Mouse (Mus musculus) midbrain, embryonic 11.5 days (tissue): Measurements from ENCODE around the gene Olfr1138. TPM values are rescaled to one million over a fixed set of nuclear protein-coding genes. Genes with fewer than 3 reads are reported as not detected.

ENCODE experiments used
- ATAC-seq: fragments of 200-750 bp; cut with Nextera tagmentation; 2 replicates; pipeline ENCODE4 v1.8.0; 2017; ENCODE audit warnings: moderate TSS enrichment, moderate library complexity; ENCODE audit not compliant: low FRiP score
- DNase-seq: peaks from one replicate; pipeline ENCODE4 v3.0.0; 2015; ENCODE audit warnings: low spot score; ENCODE audit errors: missing footprints
- H3K27ac ChIP-seq: fragments of 300-500 bp; sonication (generic); 2 replicates; pipeline ENCODE4 v1.5.1; 2014; ENCODE audit warnings: low read depth, low read length
- H3K27me3 ChIP-seq: fragments of 300-500 bp; sonication (generic); 2 replicates; pipeline ENCODE4 v1.6.1; 2014; ENCODE audit warnings: mild to moderate bottlenecking, low read length, moderate library complexity, mixed read lengths; ENCODE audit not compliant: control insufficient read depth, insufficient read depth
- H3K36me3 ChIP-seq: fragments of 300-500 bp; sonication (generic); 2 replicates; pipeline ENCODE4 v1.6.1; 2014; ENCODE audit warnings: mild to moderate bottlenecking, low read length, moderate library complexity, mixed read lengths; ENCODE audit not compliant: control insufficient read depth, insufficient read depth
- H3K4me1 ChIP-seq: fragments of 300-500 bp; sonication (generic); 2 replicates; pipeline ENCODE4 v1.6.1; 2014; ENCODE audit warnings: low read length; ENCODE audit not compliant: control insufficient read depth, insufficient read depth
- H3K4me2 ChIP-seq: fragments of 300-500 bp; sonication (generic); 2 replicates; pipeline ENCODE4 v1.6.1; 2014; ENCODE audit warnings: mild to moderate bottlenecking, moderate library complexity
- H3K4me3 ChIP-seq: fragments of 300-500 bp; sonication (generic); 2 replicates; pipeline ENCODE4 v1.5.1; 2014; ENCODE audit warnings: low read depth, low read length
- H3K9ac ChIP-seq: fragments of 300-500 bp; sonication (generic); 2 replicates; pipeline ENCODE4 v1.6.1; 2014; ENCODE audit warnings: low read length
- H3K9me3 ChIP-seq: fragments of 300-500 bp; sonication (generic); 2 replicates; pipeline ENCODE4 v1.6.1; 2016; ENCODE audit warnings: low read length; ENCODE audit not compliant: control insufficient read depth
- WGBS: fragments of 180-500 bp; shearing (Covaris S2); extraction: QIAGEN DNeasy Blood & Tissue Kit; methylation state at CpG from one replicate; pipeline ENCODE4 v1.1.7; 2014; 5-methylcytosine and 5-hydroxymethylcytosine counted together
- polyA plus RNA-seq: library from polyadenylated mRNA; unstranded; fragments of >200 nt; fragmentation: Nextera tagmentation; extraction: Ambion mirVana; gene quantifications from 2 replicates; pipeline ENCODE4 v1.2.1, GENCODE M21; 2014

The Olfr1138 gene
- polyA plus RNA-seq, result not detected in 2 replicates

DNA sequence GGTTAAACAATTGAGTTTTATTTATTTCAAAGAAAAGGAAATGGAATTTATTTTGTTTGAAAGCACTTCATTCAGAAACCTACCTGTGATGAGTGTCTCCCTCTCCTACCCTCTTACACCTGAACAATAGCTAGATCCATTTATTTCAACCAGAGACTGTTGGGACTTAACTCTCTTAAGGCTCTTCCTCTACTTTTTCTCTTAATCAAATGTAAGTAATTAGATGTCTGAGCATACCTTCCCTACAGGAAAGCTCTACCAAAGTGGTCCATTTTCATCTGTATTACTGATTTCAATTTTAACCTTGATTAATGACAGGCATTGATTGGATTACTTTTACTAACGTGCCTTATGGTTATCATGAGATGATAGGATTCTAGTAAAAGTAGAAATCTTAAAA lies at the start of gene Olfr1138:
Gene Olfr1138, minus strand, starts transcription at position 101 of the 400 bp plus-strand sequence.
- Histone ChIP-seq H3K9me3 (no peaks in the 10 kb centered on the region), H3K36me3 (no peaks in the 10 kb centered on the region), H3K27ac (no peak within 1 kb of the TSS), H3K27me3 (no peaks in the 10 kb centered on the region), H3K9ac (no peak within 1 kb of the TSS), H3K4me2 (no peak within 1 kb of the TSS), H3K4me3 (no peak within 1 kb of the TSS), H3K4me1 (no peaks in the 10 kb centered on the region)
- no peak for DNase-seq
- WGBS, result 84% methylated on average over 1 of the region's 1 CpGs
- ATAC-seq, result no peak

DNA sequence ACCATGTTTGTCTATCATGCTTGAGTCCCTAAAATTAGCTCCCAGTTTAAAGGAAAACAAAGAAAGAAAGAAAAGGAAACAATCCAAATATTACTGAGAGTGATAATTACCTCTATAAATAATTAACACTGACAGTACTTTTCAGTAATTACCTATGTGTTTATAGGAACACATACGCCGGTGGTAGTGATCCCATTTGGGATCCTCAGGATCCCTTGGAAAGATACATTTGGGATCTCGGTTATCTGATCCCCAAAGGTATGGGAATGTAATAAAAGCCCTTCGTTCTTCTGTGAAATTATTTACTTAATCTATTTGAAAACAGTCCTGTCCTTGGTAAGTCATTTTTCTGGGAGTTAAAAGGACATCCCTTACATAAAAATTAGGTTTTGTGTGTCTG lies 39.4 kb upstream of the Olfr1138 start, which contains the start of gene Olfr152:
Gene Olfr152, plus strand, starts transcription at position 301 of the 400 bp plus-strand sequence.
- Histone ChIP-seq H3K27me3 (no peaks in the 10 kb centered on the region), H3K4me3 (no peak within 1 kb of the TSS), H3K27ac (no peak within 1 kb of the TSS), H3K9me3 (no peaks in the 10 kb centered on the region), H3K4me1 (no peaks in the 10 kb centered on the region), H3K9ac (no peak within 1 kb of the TSS), H3K4me2 (no peak within 1 kb of the TSS), H3K36me3 (no peaks in the 10 kb centered on the region)
- DNase-seq, result no peak
- no peak for ATAC-seq
- WGBS, result 81% methylated on average over 4 of the region's 4 CpGs

DNA sequence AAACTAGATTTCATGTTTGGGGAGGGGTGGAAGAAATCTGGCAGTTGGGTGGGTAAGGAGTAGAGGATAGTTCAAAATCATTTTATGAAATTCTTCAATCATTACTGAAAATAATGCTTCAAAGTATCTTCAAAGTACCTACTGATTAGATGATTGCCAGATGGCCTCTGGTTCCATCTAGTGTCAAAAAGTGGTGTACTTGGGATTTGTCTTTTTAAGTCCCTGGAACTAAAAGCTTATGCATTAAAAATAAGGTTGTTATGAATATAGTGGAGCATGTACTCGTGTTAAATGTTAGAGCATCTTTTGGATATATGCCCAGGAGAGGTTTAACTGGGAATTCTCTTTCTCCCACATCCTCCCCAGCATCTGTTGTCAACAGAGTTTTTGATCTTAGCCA lies 36.4 kb upstream of the Olfr1138 start:
- Histone ChIP-seq H3K9me3 (no peaks in the 10 kb centered on the region), H3K27me3 (no peaks in the 10 kb centered on the region), H3K36me3 (no peaks in the 10 kb centered on the region), H3K9ac (no peak overlapping the region), H3K27ac (no peak overlapping the region), H3K4me1 (no peaks in the 10 kb centered on the region), H3K4me2 (no peak overlapping the region), H3K4me3 (no peak overlapping the region)
- DNase-seq (no peak), ATAC-seq (no peak)
- WGBS, result 63% methylated on average over 1 of the region's 1 CpGs

DNA sequence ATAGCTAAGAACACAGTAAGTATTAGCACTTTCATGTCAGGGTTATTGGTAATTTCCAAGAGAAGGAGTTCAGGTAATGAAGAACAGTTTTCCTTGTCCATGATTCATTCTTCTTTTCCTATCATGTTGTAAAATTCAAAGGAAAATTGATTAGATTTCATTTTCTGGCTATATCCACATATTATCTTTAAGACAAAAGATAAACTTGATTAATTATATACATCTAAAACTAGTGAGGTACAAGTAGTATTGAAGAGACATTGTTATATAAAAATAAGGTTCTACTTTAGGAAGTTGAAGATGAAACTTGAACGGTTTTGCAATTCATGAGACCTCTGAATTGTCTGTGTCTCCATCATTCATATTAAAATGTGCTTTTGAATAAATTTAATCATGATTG lies 14.1 kb upstream of the Olfr1138 start, which contains the start of gene Olfr1141:
Gene Olfr1141, minus strand, starts transcription at position 101 of the 400 bp plus-strand sequence.
- no peak for ATAC-seq
- H3K9me3 ChIP-seq, result no peaks in the 10 kb centered on the region
- 88% methylated on average over 1 of the region's 1 CpGs for WGBS
- no peaks in the 10 kb centered on the region for H3K27me3 ChIP-seq
- DNase-seq, result no peak
- H3K4me1 ChIP-seq, result no peaks in the 10 kb centered on the region
- no peaks in the 10 kb centered on the region for H3K36me3 ChIP-seq
- H3K4me3 ChIP-seq, result no peak within 1 kb of the TSS
- no peak within 1 kb of the TSS for H3K27ac ChIP-seq
- H3K4me2 ChIP-seq, result no peak within 1 kb of the TSS
- H3K9ac ChIP-seq, result no peak within 1 kb of the TSS

DNA sequence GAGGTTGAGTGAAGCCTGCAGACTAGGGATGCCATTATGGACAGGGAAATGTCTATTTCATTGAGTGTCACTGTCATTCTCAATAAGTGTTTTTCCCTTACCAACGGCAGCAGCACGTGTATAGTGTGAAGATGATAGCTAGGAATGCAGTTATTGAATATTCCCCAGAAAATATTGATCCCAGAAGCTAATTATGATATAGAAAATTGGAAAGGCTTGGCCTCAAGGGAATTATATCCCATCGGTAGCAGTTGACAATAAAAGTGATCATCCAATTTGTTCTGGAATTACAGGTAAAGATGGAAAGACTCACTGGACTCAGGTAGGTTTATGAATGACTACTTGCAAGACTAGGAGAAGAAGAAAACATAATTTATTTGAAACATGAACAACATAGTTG lies 3.7 kb upstream of the Olfr1138 start, which contains the start of gene Olfr1140:
Gene Olfr1140, plus strand, starts transcription at position 301 of the 400 bp plus-strand sequence.
- ATAC-seq (no peak), DNase-seq (no peak)
- Histone ChIP-seq H3K4me2 (no peak within 1 kb of the TSS), H3K27ac (no peak within 1 kb of the TSS), H3K4me3 (no peak within 1 kb of the TSS), H3K4me1 (no peaks in the 10 kb centered on the region), H3K36me3 (no peaks in the 10 kb centered on the region), H3K9ac (no peak within 1 kb of the TSS), H3K27me3 (no peaks in the 10 kb centered on the region), H3K9me3 (no peaks in the 10 kb centered on the region)
- 73% methylated on average over 3 of the region's 3 CpGs for WGBS

DNA sequence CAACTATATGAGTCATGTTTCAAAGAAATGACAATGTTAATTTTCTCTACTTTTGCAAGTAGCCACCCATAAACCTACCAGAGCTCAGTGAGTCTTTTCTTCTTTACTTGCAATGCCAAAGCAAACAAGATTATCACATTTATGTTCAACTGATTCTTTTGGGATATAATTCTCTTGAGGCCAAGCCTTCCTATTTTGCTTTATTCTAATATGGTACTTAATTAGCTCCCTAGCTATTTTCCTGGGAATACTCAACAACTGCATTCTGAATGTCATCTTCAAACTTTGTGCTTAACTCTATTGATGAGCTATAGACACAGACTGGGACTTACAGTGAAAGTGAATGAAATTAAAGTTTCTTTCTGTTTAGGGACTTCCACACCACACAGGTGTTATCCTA lies 26.7 kb downstream of the Olfr1138 start, which contains the start of gene Olfr1137:
Gene Olfr1137, minus strand, starts transcription at position 101 of the 400 bp plus-strand sequence.
- Histone ChIP-seq H3K9me3 (no peaks in the 10 kb centered on the region), H3K9ac (no peak within 1 kb of the TSS), H3K4me2 (no peak within 1 kb of the TSS), H3K27ac (no peak within 1 kb of the TSS), H3K4me3 (no peak within 1 kb of the TSS), H3K36me3 (no peaks in the 10 kb centered on the region), H3K4me1 (no peaks in the 10 kb centered on the region), H3K27me3 (no peaks in the 10 kb centered on the region)
- DNase-seq (no peak), ATAC-seq (no peak)

DNA sequence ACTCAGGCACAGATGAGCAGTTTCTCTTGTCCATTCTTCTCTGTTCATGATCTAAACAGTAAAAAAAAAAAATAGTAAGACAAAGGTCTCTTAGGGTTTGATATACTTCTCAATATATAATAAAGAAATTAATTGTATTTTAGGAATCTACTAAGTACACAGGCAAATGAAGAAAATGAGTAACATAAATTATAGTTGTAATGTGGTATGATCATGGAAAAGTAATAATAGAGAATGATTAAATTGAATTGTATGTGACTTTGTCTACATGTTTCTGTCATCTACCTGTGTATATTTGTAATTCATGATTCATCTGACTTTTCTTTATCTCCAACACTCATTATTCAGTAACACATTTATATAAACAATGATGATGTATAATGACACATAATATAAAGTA lies 45.9 kb downstream of the Olfr1138 start, which contains the start of gene Olfr1136:
Gene Olfr1136, minus strand, starts transcription at position 101 of the 400 bp plus-strand sequence.
- no peaks in the 10 kb centered on the region for H3K4me1 ChIP-seq
- no peaks in the 10 kb centered on the region for H3K9me3 ChIP-seq
- no peak within 1 kb of the TSS for H3K27ac ChIP-seq
- ATAC-seq, result no peak
- no peaks in the 10 kb centered on the region for H3K36me3 ChIP-seq
- no peak within 1 kb of the TSS for H3K9ac ChIP-seq
- H3K4me2 ChIP-seq, result no peak within 1 kb of the TSS
- H3K27me3 ChIP-seq, result no peaks in the 10 kb centered on the region
- H3K4me3 ChIP-seq, result no peak within 1 kb of the TSS
- DNase-seq, result no peak

Other genes starting within 250 kb of the Olfr1138 start
- gene Pramel7, start 242.9 kb downstream of the Olfr1138 start, polyA plus RNA-seq, result not detected in 2 replicates
- gene Pramel6, start 233.4 kb downstream of the Olfr1138 start, polyA plus RNA-seq, result not detected in 2 replicates
- gene Olfr153, start 208.2 kb downstream of the Olfr1138 start, polyA plus RNA-seq, result not detected in 2 replicates
- not detected in 2 replicates for gene Olfr1128, start 194.4 kb downstream of the Olfr1138 start, polyA plus RNA-seq
- gene Olfr1129, start 166.1 kb downstream of the Olfr1138 start, polyA plus RNA-seq, result not detected in 2 replicates
- not detected in 2 replicates for gene Olfr1130, start 133.8 kb downstream of the Olfr1138 start, polyA plus RNA-seq
- gene Olfr1131, start 112.9 kb downstream of the Olfr1138 start, polyA plus RNA-seq, result not detected in 2 replicates
- not detected in 2 replicates for gene Olfr1132, start 102.4 kb downstream of the Olfr1138 start, polyA plus RNA-seq
- not detected in 2 replicates for gene Olfr1133, start 92.6 kb downstream of the Olfr1138 start, polyA plus RNA-seq
- not detected in 2 replicates for gene Olfr1134, start 81.5 kb downstream of the Olfr1138 start, polyA plus RNA-seq
- not detected in 2 replicates for gene Olfr1135, start 66.3 kb downstream of the Olfr1138 start, polyA plus RNA-seq
- not detected in 2 replicates for gene Olfr1136, start 46.0 kb downstream of the Olfr1138 start, polyA plus RNA-seq
- not detected in 2 replicates for gene Olfr1137, start 26.8 kb downstream of the Olfr1138 start, polyA plus RNA-seq
- not detected in 2 replicates for gene Olfr1140, start 3.8 kb upstream of the Olfr1138 start, polyA plus RNA-seq
- not detected in 2 replicates for gene Olfr1141, start 14.0 kb upstream of the Olfr1138 start, polyA plus RNA-seq
- not detected in 2 replicates for gene Olfr152, start 39.5 kb upstream of the Olfr1138 start, polyA plus RNA-seq
- gene Olfr1143, start 60.6 kb upstream of the Olfr1138 start, polyA plus RNA-seq, result not detected in 2 replicates
- not detected in 2 replicates for gene Olfr1145, start 69.8 kb upstream of the Olfr1138 start, polyA plus RNA-seq
- not detected in 2 replicates for gene Olfr1148, start 90.6 kb upstream of the Olfr1138 start, polyA plus RNA-seq
- not detected in 2 replicates for gene Olfr1150-ps1, start 104.0 kb upstream of the Olfr1138 start, polyA plus RNA-seq
- not detected in 2 replicates for gene Olfr1151, start 115.9 kb upstream of the Olfr1138 start, polyA plus RNA-seq
- gene Olfr1152, start 126.5 kb upstream of the Olfr1138 start, polyA plus RNA-seq, result 0.01 TPM in 1 of 2 replicates, not detected in the other
- not detected in 2 replicates for gene Olfr1153, start 155.0 kb upstream of the Olfr1138 start, polyA plus RNA-seq
- not detected in 2 replicates for gene Olfr1154, start 165.2 kb upstream of the Olfr1138 start, polyA plus RNA-seq
- not detected in 2 replicates for gene Olfr1155, start 205.2 kb upstream of the Olfr1138 start, polyA plus RNA-seq
- gene Olfr1156, start 213.1 kb upstream of the Olfr1138 start, polyA plus RNA-seq, result not detected in 2 replicates
- not detected in 2 replicates for gene Olfr1157, start 228.3 kb upstream of the Olfr1138 start, polyA plus RNA-seq
- gene Olfr74, start 234.7 kb upstream of the Olfr1138 start, polyA plus RNA-seq, result not detected in 2 replicates